Mouse (Mus musculus) cerebellum, postnatal 14 days (tissue): ENCODE measurements around the gene Timm17a.

Experiments used
- DNase-seq, 2 experiments: peaks; one replicate each; pipeline ENCODE4 v3.0.0; 2021; ENCODE audit warnings: mixed read lengths in 2 of 2

Timm17a gene

DNA sequence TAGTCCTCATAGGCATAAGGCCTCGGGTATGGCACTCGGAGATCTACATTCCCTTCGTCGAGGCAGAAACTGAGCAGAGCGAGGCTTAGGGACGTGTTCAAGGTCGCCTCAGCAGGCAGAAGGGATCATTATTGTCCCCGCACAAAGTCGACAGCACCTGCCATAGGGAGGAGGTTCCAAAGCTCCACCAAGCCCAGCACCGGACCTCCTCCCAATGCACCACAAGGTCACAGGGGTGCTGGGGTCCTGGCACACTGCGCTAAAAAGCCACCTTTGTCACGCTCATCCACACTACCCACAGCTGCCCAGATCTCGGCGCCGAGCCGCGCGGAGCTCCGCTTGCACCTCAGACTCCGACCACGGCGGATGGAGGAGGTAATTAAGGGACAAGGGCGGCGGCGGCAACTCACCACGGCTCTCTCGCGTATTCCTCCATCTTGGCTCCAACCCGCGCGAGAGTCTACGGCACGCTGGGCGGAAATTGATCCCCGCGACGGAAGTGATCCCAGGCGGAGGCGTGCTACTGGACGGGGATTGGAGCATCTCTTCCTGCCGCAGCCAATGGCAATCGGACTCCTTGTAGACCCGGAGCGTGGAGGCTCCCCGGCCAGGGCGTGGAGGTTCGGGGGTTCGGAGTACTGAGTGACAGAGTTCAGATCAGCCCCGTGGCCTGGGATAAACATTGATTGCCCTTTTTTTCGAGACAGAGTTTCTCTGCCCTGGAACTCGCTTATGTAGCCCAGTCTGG is at the start of gene Timm17a:
TSS of gene Timm17a (minus strand) at position 495 of the 748 bp plus-strand sequence.
- DNase-seq, result peak; percentile 94

DNA sequence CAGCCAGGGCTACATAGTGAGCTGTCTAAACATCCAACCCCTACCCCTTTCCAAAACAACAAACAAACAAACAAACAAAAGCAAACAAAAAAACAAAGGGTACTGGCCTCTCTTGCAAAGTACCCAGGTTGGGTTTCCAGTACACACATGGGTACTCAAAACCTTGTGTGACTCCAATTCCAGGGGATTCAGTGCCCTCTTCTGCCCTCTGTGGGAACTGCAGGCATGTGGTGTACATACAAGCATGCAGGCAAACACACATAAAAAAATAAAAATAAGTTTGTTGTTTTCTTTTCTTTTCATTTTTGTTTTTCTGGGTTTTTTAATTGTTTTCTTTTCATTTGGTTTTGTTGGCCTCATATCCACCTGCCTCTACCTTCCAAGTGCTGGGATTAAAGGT is 48.5 kb upstream of the Timm17a start:
- no peak for DNase-seq

DNA sequence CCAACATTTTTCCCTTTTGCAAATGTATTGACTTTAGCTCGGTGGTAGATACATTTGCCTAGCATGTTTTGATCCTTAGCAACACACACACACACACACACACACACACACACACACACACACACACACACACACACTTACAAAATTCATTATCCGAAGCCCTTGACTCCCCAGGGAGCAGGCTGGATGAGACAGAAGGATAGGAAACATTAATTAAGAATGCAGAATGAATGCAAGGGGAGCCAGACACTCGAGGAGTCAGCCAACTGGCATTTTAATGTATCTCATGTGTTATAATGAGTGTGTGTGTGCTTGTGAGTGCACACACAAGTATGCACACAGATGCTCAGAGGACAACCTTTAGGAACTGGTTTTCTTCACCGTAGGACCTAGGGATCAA is 47.9 kb upstream of the Timm17a start:
- no peak for DNase-seq

DNA sequence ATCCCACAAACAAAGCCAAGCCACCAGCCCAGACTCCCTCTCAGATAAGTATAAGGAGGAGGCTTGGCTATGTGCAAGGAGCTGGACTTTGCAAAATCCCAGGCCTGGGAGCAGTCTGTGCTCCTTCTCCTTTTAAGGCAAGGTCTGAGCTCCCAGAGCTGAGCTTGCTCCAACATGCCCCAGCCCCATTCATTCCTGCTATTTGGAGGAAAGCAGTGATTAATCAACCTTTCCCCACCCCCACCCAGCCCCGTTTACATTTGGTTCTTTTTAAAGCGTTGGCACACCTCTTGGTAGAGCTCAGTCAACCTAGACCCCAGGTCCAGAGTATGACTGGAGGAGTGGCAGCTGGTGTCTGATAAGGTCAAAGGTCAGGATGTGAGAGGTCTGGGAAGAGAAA is 45.5 kb upstream of the Timm17a start:
- DNase-seq, result no peak

DNA sequence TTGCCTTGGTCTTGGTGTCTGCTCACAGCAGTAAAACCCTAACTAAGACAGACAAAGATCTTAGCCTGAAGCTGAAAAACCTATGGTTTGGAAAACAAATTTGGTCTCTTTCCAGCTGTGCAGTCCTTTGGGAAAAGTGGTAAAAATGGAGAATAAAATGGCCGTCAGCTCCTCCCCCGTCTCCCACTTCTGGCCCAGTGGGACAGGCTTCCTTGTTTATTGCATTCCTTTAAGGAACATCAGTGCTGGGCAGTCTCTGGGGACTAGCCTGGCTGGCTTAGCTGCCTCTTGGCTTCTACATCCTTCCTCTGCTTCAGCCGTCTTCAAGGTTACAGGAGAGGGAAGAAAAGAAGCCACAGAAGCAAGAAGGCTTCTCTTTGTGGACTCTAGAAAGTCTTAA is 38.4 kb upstream of the Timm17a start:
- no peak for DNase-seq

DNA sequence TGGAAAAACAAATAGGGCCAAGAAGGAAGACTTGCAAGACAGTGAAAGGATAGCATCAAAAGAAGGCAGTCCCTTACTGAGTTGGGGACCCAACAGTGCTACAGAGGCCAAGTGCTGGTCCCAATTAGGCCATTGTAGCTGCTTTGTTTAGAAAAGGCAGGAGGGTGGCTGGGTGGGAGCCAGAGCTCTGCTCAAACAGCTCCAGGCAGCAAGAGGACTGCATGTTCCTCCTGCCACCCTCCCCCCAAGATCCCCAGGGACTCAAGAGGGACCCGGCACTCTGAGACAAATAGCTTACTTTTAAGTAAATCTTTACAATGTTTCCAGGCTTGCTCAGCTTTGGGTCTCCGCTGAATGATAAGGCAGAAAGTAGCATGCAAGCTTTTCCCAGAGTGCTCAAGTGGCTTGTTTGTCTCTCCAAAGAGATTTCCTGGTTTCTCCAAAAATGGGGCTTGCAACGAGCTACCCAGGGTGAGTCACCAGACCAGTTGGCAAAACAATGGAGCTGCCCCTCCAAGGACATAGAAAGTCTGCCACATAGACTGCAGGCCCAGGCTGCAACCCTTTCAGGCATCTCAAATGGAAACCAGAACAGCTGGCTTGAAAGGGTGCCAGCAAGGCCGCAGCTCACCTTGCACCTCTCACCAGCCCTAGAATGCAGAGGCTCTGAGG is 34.1 kb upstream of the Timm17a start:
- DNase-seq, result no peak

DNA sequence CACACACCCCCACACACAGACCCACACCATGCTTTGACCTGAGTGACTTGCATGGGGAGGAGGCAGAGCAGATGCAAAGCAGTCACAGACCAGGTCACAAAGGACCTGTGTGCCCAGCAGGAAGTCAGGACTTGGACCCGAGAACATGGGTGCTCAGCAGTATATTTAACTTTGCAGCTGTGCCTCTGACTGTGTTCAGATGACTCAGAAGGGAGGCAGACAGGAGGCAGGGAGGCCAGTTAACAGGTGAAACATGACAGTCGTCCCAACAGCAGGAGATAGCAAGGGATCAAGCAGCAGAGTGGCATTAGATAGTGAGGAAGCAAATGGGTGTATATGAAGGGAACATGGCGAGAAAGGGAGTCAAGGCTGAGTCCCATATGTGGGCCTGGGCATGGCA is 33.3 kb upstream of the Timm17a start:
- DNase-seq, result no peak

DNA sequence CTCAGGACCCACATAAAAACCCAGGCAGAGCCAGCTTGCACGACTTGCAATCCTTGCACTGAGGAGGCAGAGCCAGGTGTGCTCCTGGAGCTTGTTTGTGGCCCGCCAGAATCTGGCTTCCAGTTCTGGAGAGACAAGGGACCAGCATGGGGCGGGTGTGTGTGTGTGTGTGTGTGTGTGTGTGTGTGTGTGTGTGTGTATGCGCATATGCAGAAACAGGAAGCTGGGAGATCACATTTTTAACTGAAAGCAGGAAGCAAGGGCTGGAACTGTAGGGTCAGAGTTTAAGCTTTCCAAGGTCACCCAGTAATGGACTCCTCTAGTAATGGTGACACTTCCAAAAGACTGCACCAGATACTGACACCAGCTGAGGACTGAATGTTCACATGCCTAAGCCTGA is 30.4 kb upstream of the Timm17a start:
- no peak for DNase-seq

DNA sequence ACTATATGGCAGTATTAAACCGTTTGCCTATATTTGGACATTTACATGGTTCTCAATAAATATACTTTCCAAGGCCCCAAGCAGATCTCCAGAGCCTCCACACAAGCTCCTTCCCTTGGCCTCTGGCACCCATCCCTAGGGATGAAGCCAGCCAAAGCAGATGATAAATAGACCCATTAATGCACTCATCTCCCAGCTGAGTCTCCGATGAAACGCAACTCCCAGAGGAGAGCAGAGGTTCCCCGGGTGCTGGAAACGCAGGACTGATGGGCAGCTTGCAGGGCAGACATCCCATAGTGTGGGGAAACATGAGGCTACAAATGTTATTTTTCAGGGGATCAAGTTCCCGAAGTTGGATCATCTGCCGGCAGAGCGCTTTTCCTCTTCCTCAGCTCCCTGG is 28.4 kb upstream of the Timm17a start:
- no peak for DNase-seq

DNA sequence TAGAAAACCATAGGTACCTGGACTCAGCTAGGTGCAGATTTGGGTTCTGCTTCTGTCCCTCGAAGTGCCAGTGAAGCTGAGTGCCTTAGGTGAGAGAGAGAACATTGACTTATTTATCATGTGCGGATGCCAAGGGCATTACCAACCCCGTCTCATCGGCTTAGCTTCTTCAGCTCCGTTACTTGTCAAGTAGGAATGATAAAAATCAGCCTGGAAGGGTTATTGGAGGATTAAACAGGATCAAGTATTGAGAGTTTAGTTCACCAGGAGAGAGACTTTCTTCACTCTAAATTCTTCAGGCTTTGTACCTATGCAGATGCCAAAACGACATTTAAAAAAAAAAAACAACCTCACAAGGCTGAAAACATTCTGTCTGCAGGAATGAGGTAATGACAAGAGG is 17.0 kb upstream of the Timm17a start:
- no peak for DNase-seq

DNA sequence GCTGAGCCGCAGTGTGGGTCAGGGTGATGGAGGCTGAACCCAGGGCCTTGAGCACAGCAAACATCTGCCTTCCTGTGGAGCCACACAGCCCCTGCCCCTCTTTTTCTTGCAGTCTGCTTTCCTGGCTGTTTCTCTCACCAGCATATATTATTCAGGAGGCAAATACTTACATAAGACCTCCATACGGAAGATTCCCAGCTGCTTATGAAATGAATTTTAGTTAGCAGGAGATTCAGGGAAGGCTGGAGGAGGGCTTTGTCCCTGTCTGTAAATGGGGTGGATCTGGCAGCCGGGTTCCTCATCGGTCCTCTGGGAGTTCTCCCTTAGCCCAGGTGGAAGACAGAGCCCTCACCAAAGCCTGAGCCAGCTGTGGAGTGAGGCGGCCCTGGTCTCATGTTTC is 14.8 kb upstream of the Timm17a start:
- no peak for DNase-seq

DNA sequence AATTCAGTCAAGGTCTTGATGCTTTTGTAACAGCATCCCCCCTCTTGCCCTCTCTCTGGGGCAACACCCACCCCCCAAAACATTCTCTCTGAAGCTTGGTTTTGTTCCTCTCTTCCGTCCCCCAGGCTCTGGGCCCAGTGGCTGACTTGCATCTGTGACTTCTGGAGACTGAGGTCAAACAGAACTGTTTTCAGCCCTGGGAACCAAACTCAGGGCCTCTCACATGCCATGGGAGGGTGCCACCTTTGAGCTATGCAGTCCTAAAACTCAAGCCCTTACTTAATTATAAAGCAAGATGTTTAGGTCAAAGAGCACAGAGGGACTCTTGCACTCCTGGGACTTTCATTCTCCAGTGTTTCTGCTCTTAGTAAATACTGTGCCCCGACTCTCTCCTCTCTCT is 12.4 kb upstream of the Timm17a start:
- no peak for DNase-seq

DNA sequence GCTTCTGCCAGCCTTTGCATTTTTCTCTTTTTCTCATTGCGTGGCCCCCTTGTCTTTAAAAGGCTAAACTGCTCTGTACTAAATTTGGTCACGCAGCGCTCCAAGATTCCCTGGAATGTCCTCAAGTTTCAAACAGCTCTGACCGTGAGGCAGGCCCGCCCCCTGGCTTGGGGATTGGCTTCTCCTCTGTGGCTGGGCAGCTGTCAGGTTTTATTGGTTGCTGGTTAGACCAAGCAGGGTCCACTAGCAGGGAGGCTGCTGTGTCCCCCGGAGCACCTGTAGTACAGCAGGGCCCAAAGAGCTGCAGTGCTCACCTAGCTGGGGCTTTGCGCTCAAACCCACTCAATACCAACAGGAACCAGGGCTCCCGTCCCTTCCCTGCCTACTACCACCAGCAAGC is 11.0 kb upstream of the Timm17a start, which contains the start of gene Lmod1:
TSS of gene Lmod1 (plus strand) at position 237 of the 400 bp plus-strand sequence.
- DNase-seq, result peak in 1 of 2 experiments; percentile 8

DNA sequence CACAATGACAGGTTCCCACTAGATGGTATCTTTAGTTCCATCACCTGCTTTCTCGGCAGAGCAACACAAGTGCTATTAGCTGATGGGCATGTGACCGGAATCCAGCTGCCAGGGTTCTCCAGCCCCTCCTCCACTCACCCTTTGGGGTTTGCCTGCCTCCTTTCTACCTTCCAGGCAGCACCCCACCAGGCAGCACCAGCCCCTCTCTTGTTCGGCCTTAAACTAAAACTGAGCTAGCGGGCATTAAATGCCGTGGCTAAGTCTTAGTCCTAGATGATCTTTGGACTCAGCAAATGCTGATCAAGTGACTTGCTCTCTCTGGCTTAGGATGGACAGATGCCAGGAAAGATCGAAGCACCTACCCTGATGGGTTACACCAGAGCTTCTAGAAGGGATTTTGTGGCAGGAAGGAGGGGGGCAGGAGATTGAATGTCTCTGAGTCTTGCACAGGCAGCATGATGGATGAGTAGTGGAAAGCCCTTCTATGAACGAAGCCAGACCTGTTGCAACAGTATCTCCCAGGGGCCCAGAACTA is 9.9 kb upstream of the Timm17a start:
- no peak for DNase-seq

DNA sequence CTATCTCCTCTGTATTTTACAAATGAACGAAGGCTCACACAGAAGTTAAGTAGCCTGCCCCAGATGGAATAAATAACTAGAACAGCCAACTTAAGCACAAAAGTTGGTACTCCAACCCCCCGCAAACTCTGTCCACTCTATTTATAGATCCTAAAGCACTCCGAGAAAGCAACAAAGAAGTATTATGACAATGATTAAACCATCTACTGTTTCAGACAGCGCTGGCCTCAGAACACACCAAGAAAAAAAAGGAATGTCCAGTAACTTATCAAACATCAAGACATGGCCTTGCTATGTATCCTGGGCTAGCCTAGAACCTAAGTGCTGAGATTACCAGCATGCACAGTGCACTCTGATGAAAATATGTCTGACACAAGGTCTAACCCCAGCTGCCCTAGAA is 1.4 kb downstream of the Timm17a start:
- DNase-seq, result no peak

DNA sequence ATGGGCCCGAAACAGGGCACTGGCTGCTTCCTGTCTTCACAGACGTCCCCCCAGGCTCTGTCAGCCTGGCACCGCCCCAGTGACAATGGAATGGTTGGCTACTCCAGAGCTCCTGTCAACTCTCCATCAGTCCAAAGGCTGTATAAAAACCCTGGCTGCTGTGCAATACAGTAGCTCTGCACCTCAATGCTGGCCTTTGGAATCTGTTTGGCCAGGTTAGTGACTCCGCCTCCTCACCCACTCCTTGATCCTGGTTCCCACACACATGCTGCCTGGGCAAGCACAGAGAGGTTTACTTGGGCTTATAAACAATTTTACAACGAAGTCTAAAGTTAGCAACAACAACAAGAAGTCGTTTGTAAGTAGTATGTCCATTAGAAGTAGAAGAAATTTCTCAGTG is 2.2 kb downstream of the Timm17a start:
- DNase-seq, result peak; percentile 11 to 22

DNA sequence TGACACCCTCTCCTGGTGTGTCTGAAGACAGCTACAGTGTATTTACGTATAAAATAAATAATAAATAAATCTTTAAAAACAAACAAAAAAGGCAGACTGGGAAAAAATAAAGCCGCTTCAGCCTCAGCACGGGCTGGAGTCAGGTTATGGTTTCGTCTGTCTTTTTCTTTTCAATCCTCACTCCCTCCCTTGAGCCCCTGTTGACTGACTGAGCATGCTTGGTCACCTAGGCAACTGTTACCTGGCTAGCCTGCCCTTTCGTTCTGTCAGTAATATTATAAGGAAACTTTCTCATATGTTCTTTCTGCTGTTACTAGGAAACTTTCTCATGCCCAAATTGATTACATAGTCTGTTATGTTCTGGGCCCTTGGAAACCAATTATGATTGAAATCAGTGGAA is 22.7 kb downstream of the Timm17a start:
- DNase-seq, result no peak

DNA sequence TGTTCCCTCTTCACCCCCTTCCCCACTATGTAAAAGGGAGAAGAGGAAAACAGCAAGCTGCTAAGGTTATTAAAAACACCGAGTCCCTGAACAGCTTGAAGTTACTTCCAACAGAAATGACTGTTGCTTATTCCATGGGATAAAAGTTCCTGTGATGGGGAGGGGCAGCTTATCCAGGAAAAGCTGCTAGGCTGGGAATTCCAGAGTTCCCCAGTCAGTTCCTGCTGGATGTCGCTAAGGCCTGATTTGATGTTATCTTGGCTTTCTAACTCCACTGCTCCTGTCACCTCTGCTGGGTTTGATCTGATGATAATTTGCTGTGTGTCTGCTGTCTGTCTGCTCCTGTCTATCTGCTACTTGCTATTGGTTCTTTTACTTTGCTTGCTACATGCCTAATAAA is 27.3 kb downstream of the Timm17a start:
- DNase-seq, result no peak

DNA sequence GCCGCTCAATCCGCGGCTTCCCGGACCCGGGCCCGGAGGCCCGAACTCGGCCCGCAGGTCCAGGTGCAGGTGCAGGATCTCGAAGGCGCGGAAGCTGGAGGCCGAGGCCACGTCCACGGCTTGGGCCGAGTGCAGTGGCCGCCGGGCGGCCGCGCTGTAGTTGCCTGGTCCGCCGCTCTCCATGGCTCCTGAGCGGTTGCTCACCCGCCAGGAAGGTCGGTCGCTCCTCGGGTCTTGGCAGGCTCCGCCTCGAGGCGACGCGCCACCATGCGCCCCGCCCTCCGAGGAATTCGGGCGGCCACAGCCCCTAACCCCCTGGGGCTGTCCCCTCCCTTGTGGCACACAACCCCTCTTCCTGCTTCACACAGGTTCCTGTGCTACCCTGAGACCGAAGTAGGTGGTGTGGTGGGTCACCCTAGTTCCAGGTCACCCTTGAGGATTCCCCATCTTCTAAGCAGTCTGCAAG is 29.7 kb downstream of the Timm17a start, which contains the start of gene Rnpep:
TSS of gene Rnpep (minus strand) at position 259 of the 466 bp plus-strand sequence.
- DNase-seq, result peak; percentile 81 to 87

DNA sequence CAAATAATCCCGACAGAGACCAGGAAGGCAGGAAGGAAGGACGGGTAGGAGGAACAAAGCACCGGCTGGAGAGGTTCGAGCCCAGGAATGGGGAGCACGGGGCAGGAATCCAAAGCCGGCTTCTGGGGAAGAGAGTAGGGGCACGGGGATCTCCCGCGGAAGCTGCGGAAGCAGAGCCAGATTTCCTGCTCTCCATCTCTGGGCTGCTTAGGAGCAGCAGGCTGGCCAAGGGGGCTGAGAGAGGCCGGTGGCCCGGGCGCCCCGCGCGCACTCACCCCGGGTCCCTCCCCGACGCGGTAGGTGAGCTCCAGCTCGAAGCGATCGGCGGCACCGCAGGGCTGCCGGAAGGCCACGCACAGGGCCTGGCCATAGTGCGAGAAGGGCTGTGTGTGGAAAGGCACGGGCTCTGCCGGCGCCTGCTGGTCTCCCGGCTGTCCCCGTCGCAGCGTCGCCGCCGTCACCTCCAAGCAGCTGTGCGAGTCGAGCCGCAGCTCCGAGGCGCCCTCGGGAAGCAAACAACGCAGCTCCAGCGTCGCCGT is 30.2 kb downstream of the Timm17a start:
- peak in 1 of 2 experiments; percentile 68 for DNase-seq

DNA sequence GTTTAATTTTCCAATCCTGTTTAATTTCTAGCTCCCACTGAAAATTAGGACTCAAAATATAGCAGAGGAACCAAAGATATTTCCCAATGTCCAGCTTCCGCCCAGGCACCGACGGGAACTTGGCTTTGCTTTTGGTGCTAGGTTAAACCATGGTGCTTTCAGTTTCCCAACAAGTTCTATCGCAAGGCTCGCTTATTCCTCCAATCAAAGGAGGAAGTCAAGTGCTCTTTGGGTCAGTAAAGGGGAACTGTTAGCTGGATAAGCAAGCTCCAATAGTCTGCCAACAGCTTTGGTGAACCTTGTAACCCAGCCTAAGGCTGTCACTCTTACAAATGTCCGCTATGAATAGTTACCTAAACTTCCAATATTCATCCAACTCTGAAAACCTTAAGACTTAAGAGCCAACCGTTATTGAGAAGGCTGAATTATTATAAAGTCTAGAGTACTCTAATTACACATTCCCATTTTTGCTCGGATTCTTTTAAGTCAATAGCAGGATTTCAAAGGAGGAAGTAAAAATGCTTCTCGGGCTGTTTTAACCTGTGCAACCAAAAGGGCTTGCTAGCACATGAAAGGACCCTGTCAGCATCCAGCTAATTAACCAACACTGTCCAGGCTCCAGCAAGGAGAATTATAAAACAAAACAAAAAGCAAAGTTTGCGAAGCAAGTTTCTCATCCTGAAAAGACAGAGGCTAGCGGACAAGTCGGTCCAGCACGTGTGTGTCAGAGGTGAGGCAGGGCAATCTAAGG is 30.9 kb downstream of the Timm17a start:
- DNase-seq, result no peak

DNA sequence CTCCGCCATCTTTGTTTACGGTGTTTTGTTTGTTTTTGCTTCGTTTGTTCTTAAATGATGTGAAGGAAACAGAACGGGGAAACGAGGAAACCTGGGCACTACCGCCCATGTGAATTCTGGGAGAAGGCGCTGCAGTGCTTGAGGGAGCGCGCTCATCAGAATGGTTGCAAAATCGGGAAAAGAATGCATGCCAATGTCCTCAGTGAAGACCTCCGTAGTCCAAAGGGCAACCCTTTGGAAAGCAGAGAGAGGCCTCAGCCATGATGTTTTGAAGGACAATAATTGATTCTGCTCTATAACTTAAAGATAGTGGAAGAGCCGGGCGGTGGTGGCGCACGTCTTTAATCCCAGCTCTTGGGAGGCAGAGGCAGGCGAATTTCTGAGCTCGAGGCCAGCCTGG is 31.7 kb downstream of the Timm17a start:
- DNase-seq, result no peak

DNA sequence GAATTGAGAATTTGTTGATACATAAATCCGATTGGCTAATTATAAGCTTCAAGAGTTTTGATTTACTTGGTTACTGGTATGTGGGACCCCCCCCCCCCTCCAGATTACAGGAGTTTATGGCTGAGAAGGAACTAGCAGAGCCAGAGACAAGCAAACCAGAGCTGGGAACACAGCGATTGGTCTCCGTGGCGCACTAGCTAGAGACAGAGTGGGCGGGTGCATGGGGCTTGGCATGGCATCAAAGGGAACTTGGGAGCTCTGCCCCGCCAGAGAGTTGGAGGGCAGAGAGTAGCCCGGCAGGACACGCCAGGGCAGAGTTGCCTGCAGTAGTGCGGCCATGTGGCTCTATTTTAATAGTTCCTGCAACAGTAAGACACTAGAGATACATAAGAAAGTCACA is 32.9 kb downstream of the Timm17a start:
- peak; percentile 55 to 66 for DNase-seq
